Mouse (Mus musculus): ENCODE data around the gene Bahcc1. TPM values are rescaled to one million over a fixed set of nuclear protein-coding genes. Genes with fewer than 3 reads are reported as not detected.

The Bahcc1 gene
- polyA plus RNA-seq, 1 experiment from 2014 or later = 4.6 TPM

DNA sequence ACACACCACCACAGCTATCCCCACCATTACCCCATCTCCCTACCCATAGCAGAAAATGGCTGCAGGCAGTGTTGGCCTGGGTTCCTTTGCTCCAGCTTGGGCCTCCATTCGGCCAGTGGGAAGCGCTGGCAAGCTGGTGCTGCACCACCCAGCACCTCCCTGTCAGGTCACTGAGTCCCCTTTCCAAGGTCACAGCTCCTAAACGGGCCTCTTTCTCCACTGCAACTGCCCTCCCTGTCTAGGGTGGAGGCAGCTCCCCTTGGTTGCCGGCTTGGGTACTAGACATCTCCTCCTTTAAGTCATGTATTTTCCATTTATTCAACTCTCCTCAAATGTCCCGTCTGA lies 71.6 kb downstream of the Bahcc1 start:
- H3K4me3 ChIP-seq (ENCODE audit: low read length) = no peak overlapping the region
- 43% methylated on average over 5 of the region's 5 CpGs for WGBS
- H3K9ac ChIP-seq (ENCODE audit: low read length) = peak overlapping the region; percentile 77; the same call in 1 of the 2 replicates
- H3K9me3 ChIP-seq (replicated peaks; ENCODE audit: control insufficient read depth, low read length) = 0 out of 2 replicates have a peak, but pooled peaks cover 2% of the 10 kb centered on the region
- peak overlapping the region; percentile 78 for H3K4me2 ChIP-seq (ENCODE audit: low read depth, low read length)
- peak overlapping the region; percentile 85 for H3K27ac ChIP-seq (ENCODE audit: low read length)
- no peaks in the 10 kb centered on the region for H3K36me3 ChIP-seq (ENCODE audit: control insufficient read depth, insufficient read depth)
- peaks cover 37% of the 10 kb centered on the region for H3K4me1 ChIP-seq (ENCODE audit: control insufficient read depth, insufficient read depth, low read length)
- ATAC-seq (replicated peaks; ENCODE audit: extremely low read depth, insufficient read depth, low FRiP score) = no peak
- H3K27me3 ChIP-seq (ENCODE audit: control insufficient read depth, insufficient read depth, low read length) = no peaks in the 10 kb centered on the region

DNA sequence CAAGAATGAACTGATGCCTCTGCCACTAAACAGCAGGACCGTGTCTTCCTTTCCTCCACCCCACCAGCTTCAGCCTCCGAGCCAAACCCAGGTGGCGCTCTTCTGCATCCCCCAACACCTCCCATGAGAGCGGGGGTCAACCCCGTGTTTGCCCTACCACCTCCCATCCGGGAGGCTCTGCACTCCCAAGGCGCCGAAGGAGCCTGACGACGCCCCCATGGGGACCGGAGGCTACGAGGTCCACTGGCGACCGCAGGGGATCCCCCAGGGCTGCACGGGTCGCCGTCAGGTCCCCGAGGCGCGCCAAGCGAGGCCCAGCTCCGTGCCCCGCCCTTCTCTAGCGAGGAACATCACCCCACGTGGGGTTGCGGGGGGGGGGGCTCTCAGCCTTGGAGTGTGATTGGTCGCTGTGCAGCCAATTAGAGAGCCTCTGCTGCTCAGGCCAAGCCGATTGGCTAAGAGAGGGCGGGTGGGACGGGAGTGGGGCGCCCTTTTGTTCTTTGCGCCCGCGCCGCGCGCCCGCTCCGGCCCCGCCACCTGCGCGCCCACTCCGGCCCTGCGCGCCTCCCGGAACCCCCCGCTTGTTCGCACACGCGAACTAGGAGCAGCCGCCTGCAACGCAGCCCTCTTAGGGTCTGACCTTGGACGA lies 72.3 kb downstream of the Bahcc1 start:
- under 1% methylated on average over 53 of the region's 53 CpGs for WGBS
- Histone ChIP-seq H3K9ac (ENCODE audit: low read length) (peak overlapping the region; percentile 77), H3K27ac (ENCODE audit: low read length) (peak overlapping the region; percentile 85), H3K9me3 (replicated peaks; ENCODE audit: control insufficient read depth, low read length) (0 out of 2 replicates have a peak, but pooled peaks cover 2% of the 10 kb centered on the region), H3K4me2 (ENCODE audit: low read depth, low read length) (peak overlapping the region; percentile 78), H3K36me3 (ENCODE audit: control insufficient read depth, insufficient read depth) (no peaks in the 10 kb centered on the region), H3K4me1 (ENCODE audit: control insufficient read depth, insufficient read depth, low read length) (peaks cover 31% of the 10 kb centered on the region), H3K27me3 (ENCODE audit: control insufficient read depth, insufficient read depth, low read length) (no peaks in the 10 kb centered on the region), H3K4me3 (ENCODE audit: low read length) (peak overlapping the region; percentile 52)
- ATAC-seq (replicated peaks; ENCODE audit: extremely low read depth, insufficient read depth, low FRiP score) = peak; percentile 96

DNA sequence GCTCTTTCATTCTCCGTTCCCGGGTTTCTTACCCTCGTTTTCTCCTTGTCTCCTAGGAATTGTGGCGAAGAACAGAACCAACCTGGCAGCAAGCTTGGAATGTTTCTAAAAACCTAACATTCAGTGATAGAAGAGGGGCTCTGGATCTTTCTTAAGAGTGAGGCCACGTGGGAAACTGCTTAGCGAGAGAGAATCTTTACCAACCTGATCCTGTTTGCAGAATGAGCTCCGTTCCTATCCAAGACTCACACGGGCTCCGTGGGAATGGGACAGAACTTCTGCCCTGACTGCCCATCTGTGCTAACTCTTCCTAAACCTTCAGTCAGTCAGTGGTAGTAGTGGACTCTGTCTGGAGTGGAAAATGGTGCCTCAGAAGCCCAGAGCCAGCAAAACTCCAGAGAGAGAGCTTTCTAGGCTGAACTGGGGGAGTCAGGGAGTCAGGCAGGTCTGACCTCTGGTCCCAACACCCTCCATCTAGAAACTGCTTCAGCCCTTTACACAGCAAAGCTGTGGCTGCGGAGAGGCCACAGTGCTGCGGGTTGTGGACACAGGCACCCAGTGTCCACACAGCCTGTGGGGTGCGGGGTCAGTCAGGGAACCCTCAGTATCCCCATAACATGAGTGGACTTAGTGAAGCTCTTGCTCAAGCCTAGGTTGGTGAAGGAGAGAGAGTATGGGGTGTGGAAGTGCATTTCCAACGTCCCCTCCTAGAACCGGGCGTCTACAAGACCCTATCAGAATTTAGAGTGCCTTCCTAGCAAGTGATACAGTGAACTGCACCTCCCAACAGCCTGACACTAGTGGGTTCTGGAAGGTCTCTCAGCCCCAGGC lies 73.0 kb downstream of the Bahcc1 start:
- Histone ChIP-seq H3K9me3 (replicated peaks; ENCODE audit: control insufficient read depth, low read length) (0 out of 2 replicates have a peak, but pooled peaks cover 2% of the 10 kb centered on the region), H3K4me1 (ENCODE audit: control insufficient read depth, insufficient read depth, low read length) (peaks cover 38% of the 10 kb centered on the region)
- ATAC-seq (replicated peaks; ENCODE audit: extremely low read depth, insufficient read depth, low FRiP score) = no peak

DNA sequence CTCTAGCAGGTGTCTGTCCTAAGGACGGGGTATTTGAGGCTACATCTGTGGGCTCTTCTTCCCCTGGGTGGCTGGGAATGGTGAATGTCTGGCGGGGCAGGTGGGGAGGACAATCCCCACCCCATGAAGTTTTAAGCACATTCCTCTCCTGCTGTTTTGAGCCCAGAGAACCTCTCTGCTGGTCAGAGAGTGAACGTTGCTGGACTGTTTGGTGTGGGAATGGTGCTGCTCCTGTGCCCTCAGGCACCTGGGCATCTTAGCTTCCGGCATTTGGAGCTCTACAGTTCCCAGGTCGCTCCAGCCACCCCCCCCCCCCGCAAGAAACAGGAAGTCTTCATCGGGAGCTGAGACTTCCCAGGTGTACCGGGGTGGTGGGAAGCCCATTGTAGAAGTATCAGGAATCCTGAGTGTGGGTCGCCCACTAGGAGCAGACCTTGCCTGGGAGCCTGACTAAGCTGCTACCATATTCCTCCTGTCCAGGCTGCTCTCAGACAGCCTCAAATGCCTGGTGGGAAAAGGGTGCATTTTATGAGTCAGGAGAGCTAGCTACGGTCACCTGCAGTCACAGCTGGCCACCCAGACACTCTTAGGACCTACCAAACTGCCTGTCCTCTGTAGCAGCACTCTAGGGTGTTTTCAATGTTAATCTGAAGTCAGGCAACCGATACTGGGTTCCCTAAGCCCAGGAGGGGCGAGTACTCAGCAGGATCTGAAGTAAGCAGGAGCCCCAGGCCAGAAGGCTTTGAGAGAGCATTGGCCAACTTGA lies 73.8 kb downstream of the Bahcc1 start:
- no peak for ATAC-seq (replicated peaks; ENCODE audit: extremely low read depth, insufficient read depth, low FRiP score)
- Histone ChIP-seq H3K36me3 (ENCODE audit: control insufficient read depth, insufficient read depth) (no peaks in the 10 kb centered on the region), H3K27me3 (ENCODE audit: control insufficient read depth, insufficient read depth, low read length) (no peaks in the 10 kb centered on the region), H3K9ac (ENCODE audit: low read length) (peak overlapping the region; percentile 75), H3K9me3 (replicated peaks; ENCODE audit: control insufficient read depth, low read length) (no peaks in the 10 kb centered on the region), H3K4me1 (ENCODE audit: control insufficient read depth, insufficient read depth, low read length) (peaks cover 43% of the 10 kb centered on the region), H3K4me3 (ENCODE audit: low read length) (no peak overlapping the region), H3K27ac (ENCODE audit: low read length) (no peak overlapping the region; the same call in 1 of the 2 replicates), H3K4me2 (ENCODE audit: low read depth, low read length) (no peak overlapping the region)
- WGBS = 62% methylated on average over 12 of the region's 12 CpGs

More for the DNA sequence above, 73.0 kb downstream of the Bahcc1 start:
- 21% methylated on average over 15 of the region's 15 CpGs for WGBS
- peak overlapping the region; percentile 78 for H3K4me2 ChIP-seq (ENCODE audit: low read depth, low read length)
- no peaks in the 10 kb centered on the region for H3K27me3 ChIP-seq (ENCODE audit: control insufficient read depth, insufficient read depth, low read length)
- H3K36me3 ChIP-seq (ENCODE audit: control insufficient read depth, insufficient read depth) = no peaks in the 10 kb centered on the region
- H3K27ac ChIP-seq (ENCODE audit: low read length) = peak overlapping the region; percentile 78
- peak overlapping the region; percentile 75 for H3K9ac ChIP-seq (ENCODE audit: low read length)
- peak overlapping the region; percentile 52 for H3K4me3 ChIP-seq (ENCODE audit: low read length)

DNA sequence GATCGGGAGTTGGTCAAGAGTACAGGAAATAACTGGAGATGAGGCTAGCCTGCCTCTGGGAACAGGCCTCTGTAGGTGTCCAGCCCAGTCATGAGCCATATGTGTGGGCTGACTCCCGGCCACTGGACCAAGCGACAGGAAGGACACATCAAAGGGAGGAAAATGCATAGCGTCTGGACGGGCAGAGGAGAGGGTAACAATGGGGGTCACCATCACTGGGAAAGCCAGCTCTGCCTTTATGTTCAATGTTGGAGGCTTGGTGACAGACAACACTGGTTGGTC lies 74.3 kb downstream of the Bahcc1 start:
- no peaks in the 10 kb centered on the region for H3K36me3 ChIP-seq (ENCODE audit: control insufficient read depth, insufficient read depth)
- no peaks in the 10 kb centered on the region for H3K9me3 ChIP-seq (replicated peaks; ENCODE audit: control insufficient read depth, low read length)
- 0 out of 2 replicates have a peak overlapping the region, but pooled peaks have one; percentile 2 for H3K4me2 ChIP-seq (ENCODE audit: low read depth, low read length)
- H3K9ac ChIP-seq (ENCODE audit: low read length) = 0 out of 2 replicates have a peak overlapping the region, but pooled peaks have one; percentile 8
- no peak overlapping the region for H3K4me3 ChIP-seq (ENCODE audit: low read length)
- no peaks in the 10 kb centered on the region for H3K27me3 ChIP-seq (ENCODE audit: control insufficient read depth, insufficient read depth, low read length)
- H3K27ac ChIP-seq (ENCODE audit: low read length) = peak overlapping the region; percentile 15; the same call in 1 of the 2 replicates
- ATAC-seq (replicated peaks; ENCODE audit: extremely low read depth, insufficient read depth, low FRiP score) = no peak
- peaks cover 46% of the 10 kb centered on the region for H3K4me1 ChIP-seq (ENCODE audit: control insufficient read depth, insufficient read depth, low read length)
- 24% methylated on average over 5 of the region's 5 CpGs for WGBS

DNA sequence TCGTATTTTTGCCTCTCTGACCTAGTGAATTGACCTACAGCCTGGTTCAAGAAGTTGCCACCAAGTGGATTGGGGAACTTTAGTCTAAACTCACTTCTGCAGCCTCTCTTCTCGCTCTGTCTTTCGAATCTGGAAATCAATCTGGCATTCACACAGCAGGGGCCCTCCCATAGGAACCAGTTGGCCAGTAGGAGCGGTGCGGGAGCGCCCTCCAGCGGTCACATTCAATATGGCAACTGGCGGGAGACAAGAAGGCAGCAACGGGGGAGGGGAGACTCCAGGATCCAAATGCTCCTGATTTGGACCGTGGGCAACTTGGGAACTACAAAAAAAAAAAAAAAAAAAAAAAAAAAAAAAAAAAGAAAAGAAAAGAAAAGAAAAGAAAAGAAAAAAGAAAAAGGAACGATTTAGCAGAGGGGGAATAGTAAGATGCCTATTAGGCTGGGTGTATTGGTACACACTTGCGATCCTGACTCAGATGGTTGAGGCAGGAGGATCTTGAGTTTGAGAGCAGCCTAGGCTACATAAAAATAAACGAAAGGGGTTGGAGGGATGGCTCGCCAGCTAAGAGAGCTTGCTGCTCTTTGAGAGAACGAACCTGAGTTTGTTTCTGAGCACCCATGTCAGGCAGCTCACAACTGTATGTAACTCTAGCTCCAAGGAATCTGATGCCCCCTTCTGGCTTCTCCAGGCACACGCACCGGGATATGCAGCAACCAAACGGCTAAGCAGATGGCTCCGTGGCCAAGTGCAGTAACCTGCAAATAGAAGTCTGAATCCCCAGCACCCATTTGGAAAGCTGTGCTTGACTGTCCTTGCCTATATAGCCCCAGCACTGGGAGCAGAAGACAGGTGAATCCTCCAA lies 75.1 kb downstream of the Bahcc1 start:
- Histone ChIP-seq H3K27me3 (ENCODE audit: control insufficient read depth, insufficient read depth, low read length) (no peaks in the 10 kb centered on the region), H3K27ac (ENCODE audit: low read length) (no peak overlapping the region), H3K9ac (ENCODE audit: low read length) (no peak overlapping the region), H3K4me3 (ENCODE audit: low read length) (no peak overlapping the region), H3K4me1 (ENCODE audit: control insufficient read depth, insufficient read depth, low read length) (peaks cover 46% of the 10 kb centered on the region), H3K9me3 (replicated peaks; ENCODE audit: control insufficient read depth, low read length) (no peaks in the 10 kb centered on the region), H3K36me3 (ENCODE audit: control insufficient read depth, insufficient read depth) (no peaks in the 10 kb centered on the region), H3K4me2 (ENCODE audit: low read depth, low read length) (0 out of 2 replicates have a peak overlapping the region, but pooled peaks have one; percentile 2)
- 9% methylated on average over 19 of the region's 19 CpGs for WGBS
- ATAC-seq (replicated peaks; ENCODE audit: extremely low read depth, insufficient read depth, low FRiP score) = no peak

DNA sequence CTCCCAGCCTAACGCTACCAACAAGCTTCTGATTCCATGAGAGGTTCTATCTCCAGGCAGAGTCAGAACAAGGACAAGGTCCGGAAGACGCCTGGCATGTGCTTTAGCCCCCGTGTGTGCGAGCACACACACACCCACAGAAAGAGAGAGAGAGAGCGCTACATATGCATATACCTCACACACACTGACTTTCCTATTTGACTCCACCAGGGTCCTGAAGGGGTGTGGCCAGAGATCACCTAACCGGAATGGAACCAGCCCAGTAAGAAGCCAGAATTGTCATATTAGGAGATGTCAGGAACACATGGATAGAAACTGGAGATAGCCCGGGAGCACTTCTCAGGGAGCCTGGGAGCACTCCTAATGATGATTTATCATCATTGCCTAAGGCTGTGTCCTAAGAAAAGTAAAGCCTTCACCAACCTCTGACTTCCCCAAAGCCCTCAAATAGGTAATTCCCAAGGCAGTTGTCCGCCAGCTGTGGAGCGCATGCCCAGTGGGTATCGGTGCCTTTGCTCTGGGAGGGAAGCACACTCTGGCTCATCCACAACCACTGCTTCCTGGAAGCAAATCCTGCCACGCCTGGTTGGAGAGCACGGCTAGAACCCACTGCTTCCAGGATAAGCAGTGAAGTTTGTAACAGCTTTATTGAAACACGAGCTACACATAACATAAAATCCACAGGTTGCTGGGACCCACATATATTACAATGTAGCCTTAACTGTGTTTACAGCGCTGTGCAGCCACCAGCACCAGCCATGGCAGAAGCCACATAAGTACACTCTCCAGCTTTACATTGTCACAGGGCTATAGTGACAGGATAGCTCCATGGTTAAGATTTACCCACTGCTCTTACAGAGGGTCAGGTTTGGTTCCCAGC lies 75.9 kb downstream of the Bahcc1 start:
- no peak overlapping the region for H3K4me2 ChIP-seq (ENCODE audit: low read depth, low read length)
- H3K9me3 ChIP-seq (replicated peaks; ENCODE audit: control insufficient read depth, low read length) = no peaks in the 10 kb centered on the region
- no peaks in the 10 kb centered on the region for H3K27me3 ChIP-seq (ENCODE audit: control insufficient read depth, insufficient read depth, low read length)
- ATAC-seq (replicated peaks; ENCODE audit: extremely low read depth, insufficient read depth, low FRiP score) = no peak
- no peak overlapping the region for H3K4me3 ChIP-seq (ENCODE audit: low read length)
- H3K27ac ChIP-seq (ENCODE audit: low read length) = no peak overlapping the region
- 58% methylated on average over 15 of the region's 15 CpGs for WGBS
- H3K36me3 ChIP-seq (ENCODE audit: control insufficient read depth, insufficient read depth) = no peaks in the 10 kb centered on the region
- H3K9ac ChIP-seq (ENCODE audit: low read length) = no peak overlapping the region
- H3K4me1 ChIP-seq (ENCODE audit: control insufficient read depth, insufficient read depth, low read length) = peaks cover 46% of the 10 kb centered on the region
